Mouse (Mus musculus) embryonic facial prominence, embryonic 13.5 days (tissue): ENCODE measurements around the gene Slain2. TPM values are rescaled to one million over a fixed set of nuclear protein-coding genes. Genes with fewer than 3 reads are reported as not detected.
"Not testable (repeated sequence)": the region's sequence is repeated elsewhere in the genome, so short reads cannot be mapped to it uniquely, and the experiment has no call there.

Experiments used
- ATAC-seq: fragments of 200-750 bp; cut with Nextera tagmentation; 2 replicates; pipeline ENCODE4 v1.8.0; 2017; ENCODE audit warnings: low read depth; ENCODE audit not compliant: insufficient number of reproducible peaks, insufficient read depth, low FRiP score, low TSS enrichment
- H3K27ac ChIP-seq: fragments of 300-500 bp; sonication (generic); 2 replicates; pipeline ENCODE4 v1.5.1; 2015; ENCODE audit warnings: moderate library complexity, mild to moderate bottlenecking, inconsistent platforms
- H3K27me3 ChIP-seq: fragments of 300-500 bp; sonication (generic); 2 replicates; pipeline ENCODE4 v1.6.1; 2015; ENCODE audit warnings: mild to moderate bottlenecking, inconsistent platforms
- H3K36me3 ChIP-seq: fragments of 300-500 bp; sonication (generic); 2 replicates; pipeline ENCODE4 v1.6.1; 2015; ENCODE audit warnings: mild to moderate bottlenecking, inconsistent platforms
- H3K4me1 ChIP-seq: fragments of 300-500 bp; sonication (generic); 2 replicates; pipeline ENCODE4 v1.6.1; 2015; ENCODE audit warnings: inconsistent platforms
- H3K4me2 ChIP-seq: fragments of 300-500 bp; sonication (generic); 2 replicates; pipeline ENCODE4 v1.6.1; 2015; ENCODE audit warnings: moderate library complexity, mild to moderate bottlenecking, inconsistent platforms
- H3K4me3 ChIP-seq: fragments of 300-500 bp; sonication (generic); 2 replicates; pipeline ENCODE4 v1.5.1; 2015; ENCODE audit warnings: mild to moderate bottlenecking, inconsistent platforms
- H3K9ac ChIP-seq: fragments of 300-500 bp; sonication (generic); 2 replicates; pipeline ENCODE4 v1.6.1; 2015; ENCODE audit warnings: mild to moderate bottlenecking, inconsistent platforms
- H3K9me3 ChIP-seq: fragments of 300-500 bp; sonication (generic); 2 replicates; pipeline ENCODE4 v1.6.1; 2016; ENCODE audit warnings: inconsistent platforms
- WGBS: fragments of 180-500 bp; shearing (Covaris S2); methylation state at CpG from one replicate; pipeline ENCODE4 v1.1.7; 2015; ENCODE audit warnings: mixed read lengths; 5-methylcytosine and 5-hydroxymethylcytosine counted together
- polyA plus RNA-seq: library from polyadenylated mRNA; unstranded; fragments of >200 nt; fragmentation: Nextera tagmentation; extraction: Ambion mirVana; gene quantifications from 2 replicates; pipeline ENCODE4 v1.2.1, GENCODE M21; 2015

Slain2 gene
- polyA plus RNA-seq, 1 experiment from 2014 or later: 15.3 TPM

DNA sequence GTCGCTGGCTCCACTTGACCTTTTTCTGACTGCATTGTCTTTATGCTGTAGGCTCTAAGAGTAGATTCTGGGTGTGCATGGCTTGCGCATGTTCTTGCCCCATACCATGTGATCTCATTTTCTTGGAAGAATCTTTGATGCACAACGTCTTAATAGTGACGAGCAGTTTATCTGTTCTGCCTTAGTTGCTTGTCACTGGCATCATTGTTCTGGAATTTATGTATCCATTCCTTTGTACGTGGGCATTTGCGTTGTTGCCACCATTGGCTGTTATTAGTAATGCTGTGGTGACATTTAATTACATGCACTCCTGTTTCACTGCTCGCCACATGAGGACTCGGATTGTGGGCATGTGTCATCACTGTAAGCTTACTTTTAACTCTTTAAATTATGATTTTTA, 7.1 kb downstream of the Slain2 start:
- 83% methylated on average over 8 of the region's 8 CpGs for WGBS
- Histone ChIP-seq H3K4me2 (no peak overlapping the region), H3K27ac (no peak overlapping the region), H3K9me3 (no peaks in the 10 kb centered on the region), H3K9ac (no peak overlapping the region), H3K36me3 (no peaks in the 10 kb centered on the region), H3K4me3 (no peak overlapping the region), H3K27me3 (no peaks in the 10 kb centered on the region), H3K4me1 (peaks cover 16% of the 10 kb centered on the region)
- ATAC-seq: no peak

DNA sequence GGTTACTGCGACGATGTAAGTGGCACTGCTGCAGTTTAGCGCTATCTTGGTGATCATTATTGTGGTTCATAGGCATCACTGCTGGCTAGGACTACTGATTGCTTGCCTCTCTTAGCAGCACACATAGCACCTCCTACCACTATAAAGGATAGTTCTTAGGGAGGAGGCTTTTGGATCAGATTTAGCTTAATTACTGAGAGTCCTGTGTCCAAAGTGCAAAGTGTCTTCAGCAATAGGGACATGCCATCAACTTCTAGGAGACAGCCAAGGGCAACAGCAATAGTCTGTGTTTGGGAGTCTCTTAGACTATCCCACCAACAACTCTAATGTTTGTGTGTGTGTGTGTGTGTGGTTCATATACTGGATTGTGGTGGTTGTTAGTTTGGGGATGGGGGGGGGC, 8.7 kb downstream of the Slain2 start:
- Histone ChIP-seq H3K9me3 (no peaks in the 10 kb centered on the region), H3K27me3 (no peaks in the 10 kb centered on the region), H3K4me1 (0 out of 2 replicates have a peak, but pooled peaks cover 3% of the 10 kb centered on the region), H3K36me3 (no peaks in the 10 kb centered on the region), H3K4me2 (no peak overlapping the region), H3K4me3 (no peak overlapping the region), H3K27ac (no peak overlapping the region), H3K9ac (no peak overlapping the region)
- ATAC-seq: no peak
- WGBS: 90% methylated on average over 3 of the region's 3 CpGs

- H3K27ac ChIP-seq: no peak overlapping the region
- no peak for ATAC-seq
- no peaks in the 10 kb centered on the region for H3K27me3 ChIP-seq
- H3K9ac ChIP-seq: no peak overlapping the region
- H3K4me3 ChIP-seq: no peak overlapping the region
- H3K4me1 ChIP-seq: no peaks in the 10 kb centered on the region
- no peak overlapping the region for H3K4me2 ChIP-seq
- no peaks in the 10 kb centered on the region for H3K9me3 ChIP-seq
- no peaks in the 10 kb centered on the region for H3K36me3 ChIP-seq
Measured at GRCm38 (mm10) chr5:72927074-72927473, 13.0 kb downstream of the Slain2 start.

- Histone ChIP-seq H3K4me2 (no peak overlapping the region), H3K36me3 (peaks cover 7% of the 10 kb centered on the region; the same call in 1 of the 2 replicates), H3K9me3 (no peaks in the 10 kb centered on the region), H3K4me3 (no peak overlapping the region), H3K27me3 (no peaks in the 10 kb centered on the region), H3K9ac (no peak overlapping the region), H3K27ac (no peak overlapping the region), H3K4me1 (no peaks in the 10 kb centered on the region)
- WGBS: 93% methylated on average over 17 of the region's 17 CpGs
- no peak for ATAC-seq
Measured at GRCm38 (mm10) chr5:72933026-72933675, 19.0 kb downstream of the Slain2 start.

GRCm38 (mm10) chr5:72938421-72938820, 24.3 kb downstream of the Slain2 start:
- H3K9ac ChIP-seq: not testable (repeated sequence)

GRCm38 (mm10) chr5:72939311-72939710, 25.2 kb downstream of the Slain2 start:
- no peak for ATAC-seq
- Histone ChIP-seq H3K27me3 (no peaks in the 10 kb centered on the region), H3K9ac (no peak overlapping the region), H3K27ac (no peak overlapping the region), H3K4me2 (no peak overlapping the region), H3K4me1 (0 out of 2 replicates have a peak, but pooled peaks cover 2% of the 10 kb centered on the region), H3K9me3 (no peaks in the 10 kb centered on the region), H3K36me3 (peaks cover 17% of the 10 kb centered on the region), H3K4me3 (no peak overlapping the region)
- 92% methylated on average over 2 of the region's 2 CpGs for WGBS

More at GRCm38 (mm10) chr5:72938421-72938820, 24.3 kb downstream of the Slain2 start:
- H3K27ac ChIP-seq, H3K9me3 ChIP-seq, H3K4me1 ChIP-seq, H3K27me3 ChIP-seq, H3K4me2 ChIP-seq, H3K4me3 ChIP-seq, ATAC-seq: not testable (repeated sequence)
- peaks cover 15% of the 10 kb centered on the region for H3K36me3 ChIP-seq
- WGBS: 91% methylated on average over 3 of the region's 3 CpGs

DNA sequence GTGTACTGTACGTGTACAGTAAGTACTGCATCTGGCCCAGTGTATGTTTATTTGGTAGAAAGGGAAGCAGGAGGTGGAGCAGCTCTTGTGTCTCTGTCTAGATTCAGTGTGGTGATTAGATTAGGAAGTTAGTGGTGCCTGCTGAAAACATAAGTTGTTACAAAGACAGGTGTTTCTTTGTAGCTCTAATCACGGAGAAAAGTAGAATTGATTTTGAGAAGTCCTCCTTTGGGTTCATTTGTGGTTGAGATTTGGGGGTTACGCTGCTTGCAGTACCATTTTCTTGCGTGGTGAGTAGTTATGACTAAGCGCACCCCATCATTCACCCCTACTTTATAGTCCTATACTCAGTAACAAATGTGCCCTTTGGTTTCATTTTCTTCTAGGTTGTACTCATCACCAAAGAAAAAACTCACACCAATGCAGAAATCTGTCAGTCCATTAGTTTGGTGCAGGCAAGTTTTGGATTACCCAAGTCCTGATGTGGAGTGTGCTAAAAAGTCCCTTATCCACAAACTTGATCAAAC, 26.9 kb downstream of the Slain2 start:
- Histone ChIP-seq H3K9me3 (no peaks in the 10 kb centered on the region), H3K4me2 (no peak overlapping the region), H3K36me3 (peaks cover 20% of the 10 kb centered on the region), H3K4me3 (no peak overlapping the region), H3K27ac (no peak overlapping the region), H3K9ac (no peak overlapping the region), H3K4me1 (0 out of 2 replicates have a peak, but pooled peaks cover 2% of the 10 kb centered on the region), H3K27me3 (no peaks in the 10 kb centered on the region)
- no peak for ATAC-seq
- WGBS: 89% methylated on average over 5 of the region's 5 CpGs

GRCm38 (mm10) chr5:72948136-72948535, 34.0 kb downstream of the Slain2 start:
- WGBS: 79% methylated on average over 1 of the region's 1 CpGs
- no peaks in the 10 kb centered on the region for H3K27me3 ChIP-seq
- peaks cover 35% of the 10 kb centered on the region for H3K36me3 ChIP-seq
- H3K4me1 ChIP-seq: no peaks in the 10 kb centered on the region
- no peak for ATAC-seq
- no peak overlapping the region for H3K27ac ChIP-seq
- H3K9me3 ChIP-seq: no peaks in the 10 kb centered on the region
- no peak overlapping the region for H3K4me3 ChIP-seq
- H3K4me2 ChIP-seq: no peak overlapping the region
- no peak overlapping the region for H3K9ac ChIP-seq

DNA sequence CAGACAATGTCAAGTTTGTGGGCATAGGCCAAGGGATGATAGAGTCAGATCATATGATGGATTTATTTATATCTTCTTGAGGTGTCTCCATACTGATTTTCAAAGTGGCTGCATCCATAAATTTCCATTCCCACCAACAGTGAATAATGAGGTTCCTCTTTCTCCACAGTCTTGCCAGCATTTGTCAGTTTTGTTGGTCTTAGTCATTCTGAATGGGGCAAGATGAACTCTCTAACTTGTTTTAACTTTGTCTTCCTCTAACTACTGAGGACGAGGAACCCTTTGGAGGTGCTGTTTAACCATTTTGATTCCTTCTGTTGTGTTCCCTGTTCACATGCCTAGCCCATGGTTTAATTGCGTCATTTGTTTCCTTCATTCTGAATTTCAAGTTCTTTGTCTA, 36.1 kb downstream of the Slain2 start:
- Histone ChIP-seq H3K36me3 (peaks cover 25% of the 10 kb centered on the region), H3K9me3 (no peaks in the 10 kb centered on the region), H3K9ac (no peak overlapping the region), H3K4me2 (no peak overlapping the region), H3K4me1 (no peaks in the 10 kb centered on the region), H3K27me3 (no peaks in the 10 kb centered on the region), H3K4me3 (no peak overlapping the region), H3K27ac (no peak overlapping the region)
- ATAC-seq: no peak
- 92% methylated on average over 2 of the region's 2 CpGs for WGBS

- Histone ChIP-seq H3K27ac (no peak overlapping the region), H3K4me2 (no peak overlapping the region), H3K9me3 (no peaks in the 10 kb centered on the region), H3K27me3 (no peaks in the 10 kb centered on the region), H3K9ac (no peak overlapping the region), H3K36me3 (peaks cover 21% of the 10 kb centered on the region), H3K4me1 (no peaks in the 10 kb centered on the region), H3K4me3 (no peak overlapping the region)
- ATAC-seq: no peak
- WGBS: 75% methylated on average over 3 of the region's 3 CpGs
Measured at GRCm38 (mm10) chr5:72953996-72954604, 40.0 kb downstream of the Slain2 start.

DNA sequence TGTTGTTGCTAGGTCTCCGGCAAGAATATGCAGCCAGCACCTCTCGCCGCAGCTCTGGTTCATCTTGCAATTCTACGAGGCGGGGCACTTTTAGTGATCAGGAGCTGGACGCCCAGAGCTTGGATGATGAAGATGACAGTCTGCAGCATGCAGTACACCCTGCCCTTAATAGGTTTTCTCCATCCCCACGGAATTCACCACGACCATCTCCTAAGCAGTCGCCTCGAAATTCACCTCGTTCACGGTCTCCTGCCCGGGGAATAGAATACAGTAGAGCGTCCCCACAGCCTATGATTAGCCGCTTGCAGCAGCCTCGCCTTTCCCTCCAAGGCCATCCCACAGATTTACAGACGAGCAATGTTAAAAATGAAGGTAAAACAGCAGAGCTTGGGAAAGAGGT, 43.2 kb downstream of the Slain2 start:
- no peak overlapping the region for H3K27ac ChIP-seq
- no peak overlapping the region for H3K4me2 ChIP-seq
- no peak overlapping the region for H3K4me3 ChIP-seq
- H3K27me3 ChIP-seq: no peaks in the 10 kb centered on the region
- H3K36me3 ChIP-seq: peaks cover 10% of the 10 kb centered on the region
- no peaks in the 10 kb centered on the region for H3K9me3 ChIP-seq
- no peak for ATAC-seq
- 89% methylated on average over 17 of the region's 17 CpGs for WGBS
- H3K4me1 ChIP-seq: no peaks in the 10 kb centered on the region
- no peak overlapping the region for H3K9ac ChIP-seq

GRCm38 (mm10) chr5:72960096-72960495, 46.0 kb downstream of the Slain2 start:
- no peaks in the 10 kb centered on the region for H3K27me3 ChIP-seq
- H3K9me3 ChIP-seq: no peaks in the 10 kb centered on the region
- H3K4me1 ChIP-seq: no peaks in the 10 kb centered on the region
- no peak overlapping the region for H3K4me2 ChIP-seq
- no peak overlapping the region for H3K27ac ChIP-seq
- no peak overlapping the region for H3K4me3 ChIP-seq
- 81% methylated on average over 6 of the region's 6 CpGs for WGBS
- H3K9ac ChIP-seq: no peak overlapping the region
- no peak for ATAC-seq
- peaks cover 21% of the 10 kb centered on the region for H3K36me3 ChIP-seq
